Mouse (Mus musculus) mature B cell (primary cell): Measurements from ENCODE around the gene Aqp11.

ENCODE experiments used
- in situ Hi-C: fragments of 300-500 bp; cut with MboI; formaldehyde crosslinking; loops from 2 replicates; pipeline ENCODE4 v1.14.3; 2019

Aqp11 gene

GRCm38 (mm10) chr7:97714651-97715050 lies 23.4 kb downstream of the Aqp11 start:
- in situ Hi-C loops = no loop called here

- in situ Hi-C loops = no loop called here
Measured at GRCm38 (mm10) chr7:97709204-97709603, 28.9 kb downstream of the Aqp11 start.

- in situ Hi-C loops = no loop called here
Measured at GRCm38 (mm10) chr7:97707809-97708208, 30.3 kb downstream of the Aqp11 start.

GRCm38 (mm10) chr7:97707123-97707522 lies 31.0 kb downstream of the Aqp11 start:
- in situ Hi-C loops = no loop called here

- in situ Hi-C loops = no loop called here
Measured at GRCm38 (mm10) chr7:97701106-97701505, 37.0 kb downstream of the Aqp11 start.

- in situ Hi-C loops = no loop called here
Measured at GRCm38 (mm10) chr7:97700173-97700572, 37.9 kb downstream of the Aqp11 start.

- in situ Hi-C loops = no loop called here
Measured at GRCm38 (mm10) chr7:97696506-97697254, 41.4 kb downstream of the Aqp11 start, which contains the start of gene Clns1a. TSS of gene Clns1a (plus strand) at chr7:97696634.

- in situ Hi-C loops = no loop called here
Measured at GRCm38 (mm10) chr7:97696133-97696505, 42.0 kb downstream of the Aqp11 start.

GRCm38 (mm10) chr7:97695441-97695840 lies 42.6 kb downstream of the Aqp11 start:
- in situ Hi-C loops = no loop called here

GRCm38 (mm10) chr7:97687831-97688230 lies 50.3 kb downstream of the Aqp11 start:
- in situ Hi-C loops = no loop called here

- in situ Hi-C loops = loop anchor here (10.0 kb wide), 1 partner anchor 254 kb away; no protein-coding TSS in a partner anchor
Measured at GRCm38 (mm10) chr7:97679239-97679638, 58.9 kb downstream of the Aqp11 start.
